Mouse (Mus musculus) heart, postnatal 25 days (tissue): ENCODE measurements around the gene Plcl2. TPM values are rescaled to one million over a fixed set of nuclear protein-coding genes. Genes with fewer than 3 reads are reported as not detected.
"Not testable (repeated sequence)": the region's sequence is repeated elsewhere in the genome, so short reads cannot be mapped to it uniquely, and the experiment has no call there.

ENCODE experiments used
- DNase-seq: peaks from one replicate; pipeline ENCODE4 v3.0.0; 2022; ENCODE audit warnings: low spot score
- intact Hi-C: fragments of 180-260 bp; cut with DNase I; formaldehyde crosslinking; loops from one replicate; pipeline ENCODE4 v1.15.1; 2025
- total RNA-seq, 2 experiments: library from RNA; stranded (reverse); gene quantifications; 2 replicates each; pipeline ENCODE4 v1.2.3; 2021

Plcl2 gene
- total RNA-seq, 2 experiments from 2014 or later: 8.3 to 9.5 TPM

GRCm38 (mm10) chr17:50522473-50523083 is 13.4 kb downstream of the Plcl2 start:
- DNase-seq: no peak
- intact Hi-C loops: no loop called here

GRCm38 (mm10) chr17:50524970-50525369 is 15.8 kb downstream of the Plcl2 start:
- no peak for DNase-seq
- intact Hi-C loops: no loop called here

GRCm38 (mm10) chr17:50525821-50526220 is 16.6 kb downstream of the Plcl2 start:
- DNase-seq: no peak
- intact Hi-C loops: no loop called here

- intact Hi-C loops: no loop called here
Observed at GRCm38 (mm10) chr17:50530089-50530488, 20.9 kb downstream of the Plcl2 start.

GRCm38 (mm10) chr17:50534889-50535288 is 25.7 kb downstream of the Plcl2 start:
- DNase-seq, intact Hi-C loops: not testable (repeated sequence)

More at GRCm38 (mm10) chr17:50530089-50530488, 20.9 kb downstream of the Plcl2 start:
- no peak for DNase-seq

- DNase-seq: no peak
- intact Hi-C loops: no loop called here
Observed at GRCm38 (mm10) chr17:50536409-50537194, 27.4 kb downstream of the Plcl2 start.

GRCm38 (mm10) chr17:50537786-50538185 is 28.6 kb downstream of the Plcl2 start:
- no peak for DNase-seq
- intact Hi-C loops: no loop called here

GRCm38 (mm10) chr17:50544860-50545259 is 35.7 kb downstream of the Plcl2 start:
- DNase-seq: no peak

GRCm38 (mm10) chr17:50545274-50545673 is 36.1 kb downstream of the Plcl2 start:
- intact Hi-C loops: no loop called here
- DNase-seq: no peak

More at GRCm38 (mm10) chr17:50544860-50545259, 35.7 kb downstream of the Plcl2 start:
- intact Hi-C loops: no loop called here

- no peak for DNase-seq
- intact Hi-C loops: no loop called here
Observed at GRCm38 (mm10) chr17:50552130-50552529, 42.9 kb downstream of the Plcl2 start.

- intact Hi-C loops: no loop called here
- DNase-seq: no peak
Observed at GRCm38 (mm10) chr17:50557566-50558238, 48.5 kb downstream of the Plcl2 start.

GRCm38 (mm10) chr17:50558239-50558625 is 49.0 kb downstream of the Plcl2 start:
- intact Hi-C loops: no loop called here
- DNase-seq: no peak

- DNase-seq: no peak
- intact Hi-C loops: no loop called here
Observed at GRCm38 (mm10) chr17:50565376-50566123, 56.3 kb downstream of the Plcl2 start.

GRCm38 (mm10) chr17:50568846-50569245 is 59.6 kb downstream of the Plcl2 start:
- intact Hi-C loops: no loop called here
- DNase-seq: no peak

- intact Hi-C loops, DNase-seq: not testable (repeated sequence)
Observed at GRCm38 (mm10) chr17:50570228-50570627, 61.0 kb downstream of the Plcl2 start.

- intact Hi-C loops: no loop called here
- no peak for DNase-seq
Observed at GRCm38 (mm10) chr17:50570681-50571398, 61.6 kb downstream of the Plcl2 start.

- DNase-seq: no peak
- intact Hi-C loops: no loop called here
Observed at GRCm38 (mm10) chr17:50574161-50574560, 65.0 kb downstream of the Plcl2 start.

- intact Hi-C loops: no loop called here
- DNase-seq: no peak
Observed at GRCm38 (mm10) chr17:50580416-50580815, 71.2 kb downstream of the Plcl2 start.

GRCm38 (mm10) chr17:50586834-50587233 is 77.6 kb downstream of the Plcl2 start:
- DNase-seq: no peak
- intact Hi-C loops: no loop called here

- intact Hi-C loops: no loop called here
- no peak for DNase-seq
Observed at GRCm38 (mm10) chr17:50587941-50588340, 78.7 kb downstream of the Plcl2 start.
